Mouse (Mus musculus): ENCODE data around the gene Paf1. TPM values are rescaled to one million over a fixed set of nuclear protein-coding genes. Genes with fewer than 3 reads are reported as not detected.

Paf1 gene
- polyA plus RNA-seq, 1 experiment from 2014 or later, result 77.6 TPM

DNA sequence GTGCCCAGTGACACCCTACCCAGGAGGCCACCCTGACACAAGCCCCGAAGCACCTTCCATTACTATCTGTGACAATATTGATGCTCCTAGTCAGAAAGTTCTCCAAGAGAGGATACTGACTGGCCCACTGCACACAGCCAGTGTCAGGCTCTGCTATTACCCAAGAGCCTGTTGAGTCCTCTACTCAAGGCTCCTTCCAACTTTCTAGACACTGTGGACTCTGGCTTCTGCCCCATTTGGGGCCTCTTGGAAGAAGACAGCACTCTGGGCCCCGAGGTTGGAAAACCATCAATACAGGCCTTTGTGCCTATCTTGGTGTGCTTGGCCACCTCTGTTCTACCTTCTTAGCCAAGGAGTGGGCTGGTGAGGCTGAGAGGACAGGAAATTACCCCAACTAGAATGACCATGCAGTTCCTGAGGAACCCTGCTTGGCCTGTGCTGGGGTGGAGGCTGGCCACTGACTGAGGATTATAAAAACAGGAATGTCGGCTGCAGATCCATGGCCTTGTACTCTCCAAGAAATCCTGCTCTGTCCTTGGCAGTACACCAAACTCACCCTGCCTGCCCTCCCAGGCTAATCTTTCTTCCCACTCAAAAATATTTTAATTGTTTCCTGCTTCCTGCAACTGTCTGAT is 18.2 kb downstream of the Paf1 start:
- no peaks in the 10 kb centered on the region for H3K27me3 ChIP-seq (ENCODE audit: control insufficient read depth, insufficient read depth, low read length)
- H3K9me3 ChIP-seq (ENCODE audit: control insufficient read depth, low read length), result no peaks in the 10 kb centered on the region
- ATAC-seq (ENCODE audit: low FRiP score) (no peak), DNase-seq (ENCODE audit: low spot score) (no peak)
- H3K4me2 ChIP-seq (replicated peaks; ENCODE audit: low read depth, low read length), result no peak overlapping the region
- H3K4me3 ChIP-seq (ENCODE audit: low read depth, low read length), result no peak overlapping the region
- peaks cover 25% of the 10 kb centered on the region for H3K36me3 ChIP-seq (ENCODE audit: control insufficient read depth, insufficient read depth, low read length)
- H3K4me1 ChIP-seq (replicated peaks; ENCODE audit: control insufficient read depth, insufficient read depth, low read length), result no peaks in the 10 kb centered on the region
- WGBS, result 95% methylated on average over 3 of the region's 3 CpGs
- H3K9ac ChIP-seq (ENCODE audit: low read depth, low read length), result no peak overlapping the region
- H3K27ac ChIP-seq (ENCODE audit: low read depth, low read length), result no peak overlapping the region

DNA sequence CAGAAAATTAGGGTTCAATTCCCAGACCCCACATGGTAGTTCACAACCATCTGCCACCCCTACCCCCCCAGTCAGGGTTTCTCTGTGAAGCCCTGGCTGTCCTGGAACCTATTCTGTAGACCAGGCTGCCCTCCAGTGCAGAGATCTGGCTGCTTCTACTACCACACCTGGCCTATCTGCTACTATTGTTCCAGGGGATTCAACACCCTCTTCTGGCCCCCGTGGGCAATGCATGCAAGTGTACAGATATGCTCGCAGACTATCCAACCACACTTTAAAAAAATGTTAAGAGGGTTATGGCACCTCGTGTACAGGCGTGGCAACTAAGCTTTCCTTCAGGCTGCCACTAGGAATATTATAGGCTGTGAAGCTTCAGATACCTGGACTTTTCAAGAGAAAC is 20.1 kb downstream of the Paf1 start:
- 87% methylated on average over 4 of the region's 4 CpGs for WGBS
- no peak for DNase-seq (ENCODE audit: low spot score)
- Histone ChIP-seq H3K4me1 (replicated peaks; ENCODE audit: control insufficient read depth, insufficient read depth, low read length) (no peaks in the 10 kb centered on the region), H3K9ac (ENCODE audit: low read depth, low read length) (no peak overlapping the region), H3K27ac (ENCODE audit: low read depth, low read length) (no peak overlapping the region), H3K9me3 (ENCODE audit: control insufficient read depth, low read length) (no peaks in the 10 kb centered on the region), H3K36me3 (ENCODE audit: control insufficient read depth, insufficient read depth, low read length) (peaks cover 18% of the 10 kb centered on the region), H3K27me3 (ENCODE audit: control insufficient read depth, insufficient read depth, low read length) (no peaks in the 10 kb centered on the region), H3K4me2 (replicated peaks; ENCODE audit: low read depth, low read length) (no peak overlapping the region), H3K4me3 (ENCODE audit: low read depth, low read length) (no peak overlapping the region)
- no peak for ATAC-seq (ENCODE audit: low FRiP score)

DNA sequence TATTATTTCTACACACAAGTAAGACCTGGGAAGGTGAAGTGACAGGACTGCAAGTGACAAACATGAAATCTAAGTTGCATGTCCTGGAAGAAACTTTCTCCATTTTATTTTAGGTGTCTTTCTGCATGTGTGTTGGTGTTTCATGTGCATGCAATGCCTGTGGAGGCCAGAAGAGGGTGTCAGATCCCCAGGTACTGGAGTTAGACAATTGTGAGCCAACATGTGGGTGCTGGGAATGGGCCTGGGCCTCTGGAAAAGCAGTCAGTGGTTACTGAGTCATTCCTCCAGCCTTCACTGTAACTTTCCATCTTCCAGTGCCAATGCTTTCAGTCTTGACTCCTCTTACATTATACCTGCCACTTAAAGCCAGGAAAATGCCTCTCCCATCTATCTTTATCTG is 24.6 kb downstream of the Paf1 start:
- Histone ChIP-seq H3K36me3 (ENCODE audit: control insufficient read depth, insufficient read depth, low read length) (peaks cover 21% of the 10 kb centered on the region), H3K9me3 (ENCODE audit: control insufficient read depth, low read length) (no peaks in the 10 kb centered on the region), H3K27me3 (ENCODE audit: control insufficient read depth, insufficient read depth, low read length) (no peaks in the 10 kb centered on the region), H3K4me3 (ENCODE audit: low read depth, low read length) (no peak overlapping the region), H3K27ac (ENCODE audit: low read depth, low read length) (no peak overlapping the region), H3K4me2 (replicated peaks; ENCODE audit: low read depth, low read length) (no peak overlapping the region), H3K9ac (ENCODE audit: low read depth, low read length) (no peak overlapping the region), H3K4me1 (replicated peaks; ENCODE audit: control insufficient read depth, insufficient read depth, low read length) (no peaks in the 10 kb centered on the region)
- ATAC-seq (ENCODE audit: low FRiP score) (no peak), DNase-seq (ENCODE audit: low spot score) (no peak)

DNA sequence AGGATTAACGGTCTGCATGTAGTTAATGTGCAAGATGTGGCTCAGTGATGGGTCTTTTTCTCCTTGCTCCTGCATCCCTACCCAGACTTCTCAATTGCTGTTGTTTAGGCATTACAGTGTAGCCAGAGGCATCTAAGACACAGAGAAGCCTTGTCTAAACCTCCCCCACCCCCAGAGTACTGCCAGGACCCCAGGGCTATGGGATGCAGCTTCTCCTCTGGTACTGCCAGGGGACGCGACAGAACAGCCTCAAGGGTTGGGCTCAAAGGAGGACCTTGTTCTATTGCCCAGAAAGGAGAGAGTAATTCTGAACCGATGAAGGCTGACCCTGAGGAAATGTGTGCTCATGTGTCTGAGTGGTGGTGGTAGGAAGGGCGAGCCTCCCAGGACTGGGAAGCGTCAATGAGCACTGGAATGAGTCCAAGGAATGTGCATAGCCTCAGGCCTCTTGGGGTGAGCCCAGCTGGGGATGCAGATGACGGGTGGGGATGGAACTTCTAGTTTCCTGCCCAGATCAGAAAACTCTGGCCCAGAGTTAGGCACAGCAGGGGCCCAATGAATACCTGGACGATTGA is 25.4 kb downstream of the Paf1 start:
- Histone ChIP-seq H3K27me3 (ENCODE audit: control insufficient read depth, insufficient read depth, low read length) (no peaks in the 10 kb centered on the region), H3K4me1 (replicated peaks; ENCODE audit: control insufficient read depth, insufficient read depth, low read length) (no peaks in the 10 kb centered on the region), H3K4me3 (ENCODE audit: low read depth, low read length) (no peak overlapping the region), H3K9me3 (ENCODE audit: control insufficient read depth, low read length) (no peaks in the 10 kb centered on the region), H3K4me2 (replicated peaks; ENCODE audit: low read depth, low read length) (no peak overlapping the region), H3K36me3 (ENCODE audit: control insufficient read depth, insufficient read depth, low read length) (peaks cover 14% of the 10 kb centered on the region), H3K27ac (ENCODE audit: low read depth, low read length) (no peak overlapping the region), H3K9ac (ENCODE audit: low read depth, low read length) (no peak overlapping the region)
- 95% methylated on average over 8 of the region's 8 CpGs for WGBS
- ATAC-seq (ENCODE audit: low FRiP score), result no peak
- no peak for DNase-seq (ENCODE audit: low spot score)

DNA sequence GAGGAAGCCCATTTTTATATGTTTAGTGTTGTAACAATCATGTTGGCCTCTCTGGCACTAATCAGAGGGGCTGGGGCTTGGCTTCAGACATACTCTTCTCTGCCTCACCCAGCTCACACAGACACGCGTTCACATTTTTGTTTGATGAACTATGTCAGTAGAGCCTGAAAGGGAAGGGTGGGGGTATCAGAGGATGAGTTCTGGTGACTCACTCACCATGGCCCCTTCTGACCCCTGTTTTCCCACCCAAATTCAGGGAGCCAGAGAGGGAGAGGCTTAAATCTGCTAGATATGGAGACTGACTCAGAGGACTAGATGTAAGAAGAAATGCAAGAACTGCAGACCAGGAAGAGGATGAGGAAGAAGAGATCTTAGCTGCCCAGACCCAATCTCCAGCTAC is 26.7 kb downstream of the Paf1 start:
- 95% methylated on average over 2 of the region's 2 CpGs for WGBS
- Histone ChIP-seq H3K9ac (ENCODE audit: low read depth, low read length) (no peak overlapping the region), H3K36me3 (ENCODE audit: control insufficient read depth, insufficient read depth, low read length) (peaks cover 10% of the 10 kb centered on the region), H3K4me2 (replicated peaks; ENCODE audit: low read depth, low read length) (no peak overlapping the region), H3K4me3 (ENCODE audit: low read depth, low read length) (no peak overlapping the region), H3K4me1 (replicated peaks; ENCODE audit: control insufficient read depth, insufficient read depth, low read length) (no peaks in the 10 kb centered on the region), H3K27me3 (ENCODE audit: control insufficient read depth, insufficient read depth, low read length) (no peaks in the 10 kb centered on the region), H3K27ac (ENCODE audit: low read depth, low read length) (no peak overlapping the region), H3K9me3 (ENCODE audit: control insufficient read depth, low read length) (no peaks in the 10 kb centered on the region)
- no peak for DNase-seq (ENCODE audit: low spot score)
- ATAC-seq (ENCODE audit: low FRiP score), result no peak

DNA sequence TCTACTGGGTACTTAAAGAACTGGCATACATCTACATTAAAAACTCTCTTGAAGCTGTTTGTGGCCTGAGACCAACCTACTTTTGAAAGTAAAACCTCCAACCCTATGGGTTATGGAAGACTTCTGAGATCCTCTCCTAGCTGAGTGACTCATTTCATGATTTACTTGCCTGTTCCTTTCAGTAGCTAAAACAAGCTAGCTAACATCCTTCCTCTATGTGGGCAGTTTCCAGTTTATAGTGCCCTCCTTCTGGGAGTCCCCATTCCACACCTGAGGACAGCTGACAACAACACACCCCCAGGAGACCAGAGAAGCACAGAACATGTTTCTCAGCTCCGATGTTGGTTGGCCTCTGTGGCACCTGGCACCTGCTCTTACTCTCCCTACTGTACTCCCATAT is 30.3 kb downstream of the Paf1 start:
- WGBS, result 95% methylated on average over 1 of the region's 1 CpGs
- Histone ChIP-seq H3K9me3 (ENCODE audit: control insufficient read depth, low read length) (no peaks in the 10 kb centered on the region), H3K4me3 (ENCODE audit: low read depth, low read length) (no peak overlapping the region), H3K36me3 (ENCODE audit: control insufficient read depth, insufficient read depth, low read length) (peaks cover 3% of the 10 kb centered on the region), H3K4me2 (replicated peaks; ENCODE audit: low read depth, low read length) (no peak overlapping the region), H3K27me3 (ENCODE audit: control insufficient read depth, insufficient read depth, low read length) (no peaks in the 10 kb centered on the region), H3K9ac (ENCODE audit: low read depth, low read length) (no peak overlapping the region), H3K27ac (ENCODE audit: low read depth, low read length) (no peak overlapping the region), H3K4me1 (replicated peaks; ENCODE audit: control insufficient read depth, insufficient read depth, low read length) (no peaks in the 10 kb centered on the region)
- ATAC-seq (ENCODE audit: low FRiP score) (no peak), DNase-seq (ENCODE audit: low spot score) (no peak)

DNA sequence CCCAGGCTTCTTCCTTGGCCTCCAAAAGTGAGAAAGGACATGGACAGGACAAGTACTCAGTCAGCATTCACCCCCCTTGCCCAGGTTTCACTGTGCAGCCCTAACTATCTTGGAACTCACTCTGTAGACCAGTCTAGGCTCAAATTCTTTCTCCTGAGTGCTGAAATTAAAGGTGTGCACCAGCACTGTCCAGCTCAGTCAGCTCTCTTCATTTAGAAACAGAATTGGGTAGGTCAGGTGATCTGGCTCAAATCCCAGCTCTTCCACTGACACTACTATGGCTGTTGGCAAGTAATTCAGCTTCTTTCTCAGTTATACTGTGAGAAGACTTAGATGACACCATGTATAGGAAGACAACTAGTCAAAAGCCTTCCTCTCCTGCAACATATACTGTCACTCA is 35.0 kb downstream of the Paf1 start:
- H3K9me3 ChIP-seq (ENCODE audit: control insufficient read depth, low read length), result no peaks in the 10 kb centered on the region
- H3K36me3 ChIP-seq (ENCODE audit: control insufficient read depth, insufficient read depth, low read length), result no peaks in the 10 kb centered on the region
- ATAC-seq (ENCODE audit: low FRiP score) (no peak), DNase-seq (ENCODE audit: low spot score) (no peak)
- H3K9ac ChIP-seq (ENCODE audit: low read depth, low read length), result no peak overlapping the region
- H3K27ac ChIP-seq (ENCODE audit: low read depth, low read length), result no peak overlapping the region
- no peak overlapping the region for H3K4me2 ChIP-seq (replicated peaks; ENCODE audit: low read depth, low read length)
- H3K27me3 ChIP-seq (ENCODE audit: control insufficient read depth, insufficient read depth, low read length), result no peaks in the 10 kb centered on the region
- no peaks in the 10 kb centered on the region for H3K4me1 ChIP-seq (replicated peaks; ENCODE audit: control insufficient read depth, insufficient read depth, low read length)
- no peak overlapping the region for H3K4me3 ChIP-seq (ENCODE audit: low read depth, low read length)

DNA sequence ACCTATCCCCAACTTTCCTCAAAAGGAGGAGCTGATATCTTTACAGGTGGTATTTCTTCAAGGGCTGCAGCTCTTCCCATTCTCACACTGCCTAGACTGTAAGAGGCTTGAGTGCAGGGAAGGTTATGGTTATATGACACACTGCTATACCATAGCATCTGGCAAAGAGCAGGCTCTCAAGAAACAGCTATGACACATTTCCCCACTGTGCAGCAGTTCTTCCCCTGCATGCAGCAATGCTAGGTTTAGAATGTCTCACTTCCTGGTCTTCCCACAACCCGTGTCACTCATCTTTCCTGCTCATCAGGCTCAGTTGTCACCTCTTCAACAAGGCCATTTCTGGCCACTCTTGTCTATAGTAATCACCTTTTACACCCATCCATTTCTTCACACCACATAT is 37.8 kb downstream of the Paf1 start:
- H3K27me3 ChIP-seq (ENCODE audit: control insufficient read depth, insufficient read depth, low read length), result no peaks in the 10 kb centered on the region
- no peak overlapping the region for H3K9ac ChIP-seq (ENCODE audit: low read depth, low read length)
- DNase-seq (ENCODE audit: low spot score), result no peak
- H3K27ac ChIP-seq (ENCODE audit: low read depth, low read length), result no peak overlapping the region
- H3K4me2 ChIP-seq (replicated peaks; ENCODE audit: low read depth, low read length), result no peak overlapping the region
- H3K9me3 ChIP-seq (ENCODE audit: control insufficient read depth, low read length), result no peaks in the 10 kb centered on the region
- no peak for ATAC-seq (ENCODE audit: low FRiP score)
- H3K4me3 ChIP-seq (ENCODE audit: low read depth, low read length), result no peak overlapping the region
- no peaks in the 10 kb centered on the region for H3K36me3 ChIP-seq (ENCODE audit: control insufficient read depth, insufficient read depth, low read length)
- 81% methylated on average over 1 of the region's 1 CpGs for WGBS
- H3K4me1 ChIP-seq (replicated peaks; ENCODE audit: control insufficient read depth, insufficient read depth, low read length), result peaks cover 3% of the 10 kb centered on the region; the same call in 1 of the 2 replicates

DNA sequence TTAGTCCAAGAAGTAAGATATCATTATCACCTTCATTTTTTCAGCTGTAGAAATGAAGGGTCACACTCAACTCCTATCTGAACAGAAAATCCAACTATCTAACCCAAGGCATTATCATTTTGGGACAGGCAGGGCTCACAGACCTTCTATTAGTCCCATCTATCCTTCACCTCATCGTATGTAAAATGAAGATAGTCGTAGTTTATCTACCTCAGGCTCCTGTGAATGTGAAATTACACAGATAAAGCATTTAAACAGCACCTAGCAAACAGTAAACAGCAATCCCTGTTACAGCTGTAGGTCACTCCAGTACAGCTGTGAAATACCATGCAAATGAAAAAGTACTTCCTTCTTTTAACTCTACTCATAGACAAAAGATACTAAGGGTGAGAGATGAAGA is 39.5 kb downstream of the Paf1 start:
- DNase-seq (ENCODE audit: low spot score), result no peak
- Histone ChIP-seq H3K4me1 (replicated peaks; ENCODE audit: control insufficient read depth, insufficient read depth, low read length) (peaks cover 5% of the 10 kb centered on the region; the same call in 1 of the 2 replicates), H3K9ac (ENCODE audit: low read depth, low read length) (no peak overlapping the region), H3K27ac (ENCODE audit: low read depth, low read length) (no peak overlapping the region), H3K4me3 (ENCODE audit: low read depth, low read length) (no peak overlapping the region), H3K27me3 (ENCODE audit: control insufficient read depth, insufficient read depth, low read length) (no peaks in the 10 kb centered on the region), H3K36me3 (ENCODE audit: control insufficient read depth, insufficient read depth, low read length) (no peaks in the 10 kb centered on the region), H3K4me2 (replicated peaks; ENCODE audit: low read depth, low read length) (no peak overlapping the region), H3K9me3 (ENCODE audit: control insufficient read depth, low read length) (no peaks in the 10 kb centered on the region)
- WGBS, result 87% methylated on average over 2 of the region's 2 CpGs
- ATAC-seq (ENCODE audit: low FRiP score), result no peak

Data from hindbrain, embryonic 11.5 days (tissue).